Mouse (Mus musculus): Measurements from ENCODE around the gene Pgk1.

- TF ChIP-seq POLR2A (IDR thresholded peaks at IDR 0.05; ENCODE audit: insufficient read length, low read depth) (no peak), TCF12 (IDR thresholded peaks at IDR 0.05; ENCODE audit: insufficient read depth, poor library complexity, severe bottlenecking) (no peak), E2F4 (IDR thresholded peaks at IDR 0.05; ENCODE audit: insufficient read depth) (no peak)
Measured at GRCm38 (mm10) chrX:106165089-106165488, 21.8 kb upstream of the Pgk1 start.

Measured in myocyte (in vitro differentiated cells).